Mouse (Mus musculus): ENCODE measurements around the gene Tmem258. TPM values are rescaled to one million over a fixed set of nuclear protein-coding genes. Genes with fewer than 3 reads are reported as not detected.

Gene Tmem258
- total RNA-seq, 2 experiments from 2014 or later: 122 to 143 TPM

DNA sequence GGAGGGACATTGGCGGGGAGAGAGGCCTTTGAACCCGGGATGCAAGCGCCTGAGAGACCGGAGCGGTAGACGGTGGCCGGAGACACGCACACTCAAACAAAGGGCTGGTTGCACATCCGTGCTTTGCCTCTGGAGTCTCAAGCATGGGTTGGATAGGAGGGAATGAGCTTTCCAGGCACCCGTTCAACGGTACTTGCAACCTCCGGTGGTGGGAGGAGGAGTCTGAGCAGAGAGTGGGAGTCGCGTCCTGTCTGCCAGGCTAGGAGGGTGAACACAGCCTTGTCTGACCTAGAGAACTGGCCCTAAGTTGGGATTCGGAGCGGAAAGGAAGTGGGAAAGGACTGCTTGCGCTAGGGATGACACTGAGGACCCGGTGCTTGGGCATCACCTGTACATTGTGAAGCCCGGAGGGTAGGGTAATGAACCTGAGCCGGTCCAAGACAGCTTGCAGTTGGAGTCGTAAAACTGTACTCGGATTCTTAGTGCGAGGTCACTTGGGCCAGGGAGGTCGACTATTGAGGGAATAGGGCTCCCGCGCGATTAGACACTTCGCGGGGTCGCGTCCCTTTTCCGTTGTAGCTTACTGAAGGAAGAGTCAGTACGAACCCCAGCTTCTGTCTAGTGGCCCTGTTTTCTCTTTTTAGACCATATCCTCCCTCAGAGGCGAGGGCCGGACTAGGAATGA lies 20.4 kb upstream of the Tmem258 start:
- DNase-seq (ENCODE audit: low spot score in 2 of 2): peak; percentile 33 to 72

DNA sequence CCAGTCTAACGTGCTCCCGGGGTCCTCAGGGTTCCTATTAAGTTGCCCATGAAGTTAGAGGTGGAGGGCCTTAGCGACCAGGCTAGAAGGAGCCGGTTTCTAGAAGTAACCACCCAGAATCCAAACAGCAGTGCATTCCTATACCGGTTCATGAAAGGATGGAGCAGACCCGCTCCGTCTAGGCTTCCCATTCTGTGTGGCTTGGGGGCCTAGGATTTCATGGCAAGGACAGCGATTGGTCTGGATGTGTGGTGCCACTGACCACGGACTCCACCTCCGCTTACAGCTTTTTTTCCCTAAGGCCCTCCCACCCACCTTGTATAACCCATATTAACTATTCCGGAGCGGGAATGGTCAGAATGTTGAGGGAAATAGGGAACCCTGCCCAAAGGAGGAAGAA lies 19.7 kb upstream of the Tmem258 start:
- DNase-seq (ENCODE audit: low spot score in 2 of 2): peak in 1 of 2 experiments; percentile 56

DNA sequence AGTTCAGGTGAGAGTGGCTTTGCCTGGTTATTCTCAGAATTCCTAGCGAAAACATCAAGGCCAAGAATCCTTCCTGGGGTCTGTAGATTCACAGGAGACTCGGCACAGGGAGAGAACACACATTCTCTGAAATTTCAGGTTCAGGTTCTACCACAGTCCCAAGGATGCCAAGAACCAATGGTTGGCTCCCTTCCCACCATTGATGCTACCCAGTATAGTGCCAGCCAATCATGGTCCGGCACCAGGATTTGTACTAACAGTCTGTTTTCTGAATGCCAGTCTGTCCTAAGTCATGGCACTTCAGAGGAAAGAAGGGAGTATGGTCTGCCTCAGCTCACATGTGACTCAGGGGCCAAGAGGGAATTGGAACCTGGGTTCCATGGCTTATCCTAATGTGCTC lies 17.9 kb upstream of the Tmem258 start:
- no peak for DNase-seq (ENCODE audit: low spot score in 2 of 2)

DNA sequence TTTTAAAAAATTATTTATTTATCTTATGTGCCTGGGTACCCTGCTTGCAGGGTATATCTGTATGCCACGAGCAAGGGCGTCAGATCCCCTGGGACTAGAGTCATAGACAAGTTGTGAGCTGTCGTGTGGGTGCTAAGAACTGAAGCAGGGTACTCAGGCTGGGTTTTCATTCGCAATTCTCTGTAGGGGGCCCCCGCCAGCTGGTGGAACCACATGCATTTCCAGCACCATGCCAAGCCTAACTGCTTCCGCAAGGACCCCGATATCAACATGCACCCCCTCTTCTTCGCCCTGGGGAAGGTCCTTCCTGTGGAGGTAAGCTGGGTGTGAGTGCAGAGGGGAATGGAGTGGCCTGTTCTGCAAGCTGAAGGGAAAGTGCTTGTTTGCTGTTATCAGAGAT lies 17.2 kb upstream of the Tmem258 start:
- no peak for DNase-seq (ENCODE audit: low spot score in 2 of 2)

DNA sequence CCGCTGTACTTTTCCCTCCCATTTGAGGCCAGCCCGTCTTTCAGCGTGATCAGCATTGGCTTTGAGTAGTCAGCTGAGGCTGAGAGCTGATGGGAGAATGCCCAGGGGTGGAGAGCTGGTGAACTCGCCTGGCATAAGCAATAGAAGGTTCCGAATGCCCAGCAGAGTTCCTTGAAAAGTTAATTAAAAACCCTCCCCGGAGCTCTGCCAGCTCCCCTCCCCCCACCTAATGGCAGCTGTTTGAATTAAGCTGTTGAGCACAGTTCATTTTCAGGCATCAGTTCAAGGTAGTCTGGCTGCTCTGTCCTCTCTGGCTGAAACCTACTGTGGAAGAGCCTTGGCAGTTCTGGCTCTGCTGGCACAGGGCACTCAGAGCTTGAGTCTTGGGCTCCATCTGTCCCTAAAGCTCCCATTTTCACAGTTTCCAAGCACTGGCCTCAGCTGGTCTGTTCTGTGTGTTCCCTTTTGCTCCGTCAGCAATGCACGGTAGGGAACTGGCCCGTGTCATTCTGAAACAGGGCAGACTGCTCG lies 15.5 kb upstream of the Tmem258 start:
- DNase-seq (ENCODE audit: low spot score in 2 of 2): peak in 1 of 2 experiments; percentile 55

DNA sequence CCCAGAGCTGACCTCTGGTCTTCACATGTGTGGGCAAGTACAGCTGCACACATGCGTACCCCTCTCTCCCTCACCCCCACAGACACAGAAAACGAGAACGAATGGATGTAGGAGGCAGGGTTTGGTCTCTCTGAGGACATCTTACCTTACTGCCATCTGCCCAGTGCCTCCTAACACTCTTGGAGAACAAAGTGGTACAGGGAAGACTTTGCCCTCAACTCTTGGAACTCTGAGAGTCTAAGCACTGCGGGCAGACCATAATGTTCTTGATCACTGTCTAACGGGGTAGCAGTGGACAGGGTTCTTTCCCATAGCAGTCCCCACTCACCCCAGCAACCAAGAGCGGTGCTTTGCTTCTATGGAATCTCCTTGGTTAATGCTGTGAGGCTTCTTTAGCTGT lies 14.8 kb upstream of the Tmem258 start:
- no peak for DNase-seq (ENCODE audit: low spot score in 2 of 2)

DNA sequence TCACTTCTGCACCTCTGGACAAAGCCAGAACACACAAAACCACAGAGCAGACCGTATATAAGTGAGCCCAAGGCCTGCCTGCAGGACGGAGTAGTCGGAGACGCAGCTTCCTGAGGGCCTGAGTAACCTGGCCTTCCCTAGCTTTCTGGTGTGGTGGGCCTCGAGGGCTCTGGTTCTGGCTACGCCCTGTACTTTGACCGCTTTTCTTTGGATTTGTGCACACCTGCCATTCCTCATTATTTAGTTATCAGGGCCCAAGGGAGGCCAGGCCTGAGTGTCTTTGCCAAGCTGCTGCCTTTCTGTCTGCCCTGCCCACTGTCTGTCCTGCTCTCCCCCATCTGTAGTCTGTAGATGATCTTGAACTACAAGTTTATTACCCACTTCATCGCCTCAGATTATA lies 13.9 kb upstream of the Tmem258 start:
- no peak for DNase-seq (ENCODE audit: low spot score in 2 of 2)

DNA sequence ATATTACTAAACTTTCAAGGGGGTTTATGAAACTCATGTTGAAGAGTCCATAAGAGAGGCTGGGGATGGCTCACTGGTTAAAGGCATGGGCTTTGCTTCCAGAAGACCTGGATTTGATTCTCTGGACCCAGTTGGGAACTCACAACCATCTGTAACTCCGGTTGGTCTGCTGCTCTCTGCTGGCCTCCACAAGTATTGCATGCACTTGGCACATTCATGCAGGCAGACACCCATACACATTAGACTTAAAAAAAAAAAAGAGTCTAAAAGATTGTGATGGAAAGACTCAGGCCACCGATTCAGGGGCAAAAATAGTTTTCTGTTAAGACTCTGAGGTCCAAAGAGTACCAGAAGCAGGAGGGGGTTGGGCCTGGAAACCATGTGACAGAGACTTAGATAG lies 13.0 kb upstream of the Tmem258 start:
- DNase-seq (ENCODE audit: low spot score in 2 of 2): peak; percentile 62 to 72

DNA sequence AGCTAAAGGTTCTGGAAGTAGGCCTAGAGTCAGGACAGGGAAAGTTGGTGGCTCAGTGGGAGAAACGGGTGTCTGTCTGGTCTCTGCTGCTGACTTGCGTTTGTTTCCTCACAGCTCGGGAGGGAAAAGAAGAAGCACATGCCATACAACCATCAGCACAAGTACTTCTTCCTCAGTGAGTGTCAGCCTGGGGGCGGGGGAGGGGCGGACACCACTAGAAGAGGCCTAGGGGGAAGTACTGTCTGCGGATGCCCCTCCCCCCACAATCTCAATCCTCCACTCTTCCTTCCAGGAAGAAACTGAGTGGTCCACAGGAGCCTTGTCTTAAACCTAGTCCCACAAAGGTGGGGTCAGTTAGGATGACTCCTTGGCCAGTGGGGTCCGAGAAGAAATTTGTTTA lies 12.5 kb upstream of the Tmem258 start:
- DNase-seq (ENCODE audit: low spot score in 2 of 2): peak in 1 of 2 experiments; percentile 32

DNA sequence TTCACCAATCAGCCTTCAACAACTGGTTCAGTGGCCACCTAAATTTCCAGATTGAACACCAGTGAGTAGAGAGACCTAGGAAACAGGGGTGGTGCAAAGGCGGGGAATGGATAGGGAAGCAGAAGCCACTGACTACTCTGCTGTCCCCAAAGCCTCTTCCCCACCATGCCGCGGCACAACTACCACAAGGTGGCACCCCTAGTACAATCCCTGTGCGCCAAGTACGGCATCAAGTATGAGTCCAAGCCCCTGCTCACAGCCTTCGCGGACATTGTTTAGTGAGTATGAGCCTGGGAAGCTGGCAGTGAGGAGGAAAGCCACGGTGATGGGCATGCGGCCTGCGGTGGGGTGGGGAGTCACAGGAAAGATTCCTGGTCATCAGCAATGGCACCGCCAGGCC lies 9.5 kb upstream of the Tmem258 start:
- no peak for DNase-seq (ENCODE audit: low spot score in 2 of 2)

DNA sequence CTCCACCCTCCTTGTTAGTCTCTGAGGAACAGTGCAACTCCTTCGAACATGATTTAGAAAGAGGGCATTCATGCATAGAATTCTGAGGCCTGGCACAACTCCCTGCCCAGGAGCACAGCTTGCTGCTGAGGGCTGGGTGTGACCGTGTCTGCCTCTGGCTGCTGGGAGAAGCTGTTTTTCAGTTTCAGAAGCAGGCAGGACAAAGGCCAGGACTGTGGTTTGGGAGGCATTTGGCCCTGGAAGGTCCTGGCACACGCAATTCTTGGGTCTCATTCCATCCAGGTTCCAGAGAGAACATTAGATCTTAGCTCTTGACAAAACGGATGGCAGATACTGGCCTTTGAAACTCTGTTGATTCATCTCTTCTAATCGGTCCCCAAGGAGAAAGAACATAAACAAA lies 8.6 kb upstream of the Tmem258 start:
- DNase-seq (ENCODE audit: low spot score in 2 of 2): no peak

DNA sequence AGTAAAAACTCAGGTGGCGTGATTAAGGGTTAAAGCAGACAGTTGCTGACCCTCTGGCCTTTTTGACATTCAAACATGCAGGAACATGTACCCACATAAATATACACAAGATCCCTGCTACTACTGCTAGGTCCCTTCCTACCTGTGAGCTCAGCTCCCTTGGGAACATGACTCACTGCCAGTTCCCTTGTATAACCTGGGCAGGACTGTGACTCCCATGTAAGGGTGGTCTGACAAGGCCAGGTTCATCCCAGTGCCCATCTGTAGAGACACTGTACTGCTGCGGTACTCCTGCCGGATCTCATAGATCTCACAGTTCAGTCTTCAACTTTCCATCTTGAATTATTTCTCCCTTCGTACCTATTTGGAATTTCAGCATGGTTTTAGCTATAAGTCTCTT lies 6.7 kb upstream of the Tmem258 start:
- no peak for DNase-seq (ENCODE audit: low spot score in 2 of 2)

DNA sequence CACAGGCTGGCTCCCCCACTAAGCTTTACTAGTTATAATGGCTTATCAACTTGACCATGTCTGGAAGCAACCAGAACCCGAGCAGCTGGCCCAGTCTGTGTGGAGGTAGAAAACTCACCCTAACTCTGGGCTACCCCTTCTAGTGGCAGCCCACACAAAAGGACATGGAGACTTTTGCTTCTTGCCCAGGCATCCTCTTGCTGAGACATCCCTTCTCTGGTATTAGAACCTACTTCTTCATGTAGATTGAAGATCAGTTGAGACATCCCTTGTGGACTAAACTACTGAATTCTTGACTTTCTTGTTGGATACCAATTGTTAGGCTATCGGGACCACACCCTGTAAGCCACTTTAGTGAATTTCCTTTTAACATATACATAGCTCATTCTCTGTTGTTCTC lies 5.5 kb upstream of the Tmem258 start:
- no peak for DNase-seq (ENCODE audit: low spot score in 2 of 2)

DNA sequence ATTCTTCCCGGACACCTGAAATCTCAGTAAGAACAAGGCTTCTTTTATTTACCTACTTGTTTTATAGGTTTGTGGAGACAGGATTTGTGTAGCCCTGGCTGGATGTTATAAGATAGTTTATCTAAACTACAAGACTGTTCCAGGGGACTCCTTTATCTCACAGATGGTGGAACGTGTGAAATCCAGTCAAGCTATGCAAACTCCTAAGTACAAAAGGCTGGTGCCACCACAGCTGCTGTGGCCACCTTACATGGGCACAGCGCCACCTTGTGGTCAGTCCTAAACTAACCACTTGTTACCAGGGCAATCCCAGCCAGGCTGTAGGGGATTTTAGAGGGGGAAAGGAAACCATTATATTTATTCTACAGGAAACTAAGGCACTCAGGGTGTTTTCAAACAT lies 5.1 kb upstream of the Tmem258 start:
- peak; percentile 71 to 83 for DNase-seq (ENCODE audit: low spot score in 2 of 2)

DNA sequence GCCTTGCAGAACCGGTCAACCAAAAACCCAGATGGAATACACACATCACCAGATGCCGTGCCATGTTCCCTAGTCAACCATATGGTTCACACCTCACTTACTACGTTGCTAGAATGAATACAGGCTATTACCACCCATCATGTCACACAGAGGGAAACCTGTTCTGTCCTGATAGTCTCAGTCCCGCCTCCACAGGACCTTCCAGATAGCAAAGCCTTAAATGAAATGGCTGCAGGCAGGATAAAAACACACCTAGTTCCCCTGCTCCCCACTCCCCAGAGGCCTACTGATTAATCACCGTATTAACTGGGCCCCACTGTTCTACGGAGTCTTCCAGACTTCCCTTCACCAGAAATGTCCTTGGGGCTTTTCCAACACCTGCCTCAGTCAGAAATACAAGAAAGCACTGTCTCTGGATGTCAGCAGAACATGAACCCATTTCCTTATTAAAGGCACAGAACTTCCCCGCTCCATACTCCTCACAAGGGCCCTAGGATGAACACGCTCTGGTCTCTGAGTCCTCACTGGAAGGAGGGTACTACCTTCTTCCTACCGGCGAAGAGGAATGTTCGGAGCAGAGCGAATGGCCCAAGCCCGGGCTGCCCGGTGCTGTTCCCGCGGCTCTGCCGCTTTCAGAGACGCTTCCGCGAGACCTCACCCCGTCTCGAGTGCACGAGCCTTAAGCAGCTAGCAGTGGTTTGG lies 517 bp upstream of the Tmem258 start:
- DNase-seq (ENCODE audit: low spot score in 2 of 2): no peak

DNA sequence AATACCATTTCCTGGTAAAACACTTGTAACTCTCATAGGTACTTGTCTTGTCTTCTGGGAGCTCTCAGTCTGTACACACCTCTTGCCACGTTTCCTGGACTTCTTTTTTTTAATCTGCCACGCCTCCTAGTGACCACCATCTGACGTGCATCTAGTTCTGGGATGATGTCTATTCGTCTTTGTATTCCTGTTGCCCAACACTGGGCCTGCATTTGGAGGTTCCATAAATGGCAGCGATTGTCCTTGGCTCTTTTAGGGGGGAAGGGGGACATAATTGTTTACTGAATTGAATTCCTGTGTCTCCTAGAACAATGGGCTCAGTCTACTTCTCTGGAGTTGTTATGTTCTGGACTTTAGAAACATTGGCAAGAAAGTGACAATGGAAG lies 795 bp downstream of the Tmem258 start:
- DNase-seq (ENCODE audit: low spot score in 2 of 2): no peak

DNA sequence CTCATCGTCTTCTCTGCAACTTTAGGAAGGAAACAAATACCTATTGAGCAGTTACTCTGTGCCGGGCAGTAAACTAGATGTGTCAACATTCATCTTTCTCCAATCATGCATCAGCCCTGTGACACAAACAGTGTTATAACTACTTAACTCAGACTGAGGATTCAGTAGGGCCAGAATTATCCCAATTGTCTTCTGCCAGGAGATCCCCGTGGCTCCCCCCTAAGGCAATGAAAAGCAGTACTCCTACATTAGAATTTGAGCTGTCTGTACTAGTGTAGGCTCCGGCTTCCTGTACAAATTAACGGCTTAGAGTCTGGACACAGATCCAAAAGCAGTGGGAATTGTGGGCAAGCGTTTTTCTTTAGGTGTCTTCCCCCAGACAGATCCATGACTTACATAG lies 1.2 kb downstream of the Tmem258 start:
- DNase-seq (ENCODE audit: low spot score in 2 of 2): no peak

DNA sequence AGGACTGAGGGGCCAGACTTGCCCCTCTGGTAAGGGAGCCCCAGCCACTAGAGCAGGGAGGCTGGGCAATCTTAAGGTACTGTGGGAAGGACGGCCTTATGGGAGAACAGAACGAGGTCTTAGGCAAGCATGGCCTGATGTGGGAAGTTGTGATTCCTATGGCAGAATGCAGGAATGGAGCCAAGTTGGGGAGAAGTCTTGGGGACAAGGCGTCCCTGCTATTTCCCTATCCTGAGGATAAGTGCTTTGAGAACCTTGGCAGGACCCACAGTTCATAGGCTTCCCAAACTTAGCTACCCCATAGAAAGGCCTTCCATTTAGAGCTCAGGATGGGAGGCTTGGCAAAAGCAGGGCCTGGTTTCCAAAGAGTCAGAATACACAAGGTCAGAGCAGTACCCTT lies 5.0 kb downstream of the Tmem258 start:
- no peak for DNase-seq (ENCODE audit: low spot score in 2 of 2)

DNA sequence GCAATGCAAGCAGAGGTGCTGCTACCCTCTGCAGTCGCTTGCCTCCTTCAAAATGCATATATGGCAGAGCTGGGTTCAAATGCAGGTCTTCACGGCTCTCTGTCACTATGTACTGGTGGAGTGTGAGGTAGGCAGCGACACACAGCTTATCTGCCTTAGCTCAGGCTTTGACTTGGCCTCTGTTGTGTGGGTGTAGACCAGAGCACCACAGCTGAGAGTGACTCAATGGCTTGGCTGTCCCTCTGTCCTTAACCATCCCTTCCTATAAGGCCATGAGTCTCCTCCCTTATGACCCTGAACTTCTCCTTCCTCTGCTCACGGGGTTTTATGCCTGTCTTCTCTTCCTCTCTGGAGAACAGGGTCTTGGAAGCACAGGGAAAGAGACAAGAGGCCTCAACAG lies 7.1 kb downstream of the Tmem258 start:
- no peak for DNase-seq (ENCODE audit: low spot score in 2 of 2)

DNA sequence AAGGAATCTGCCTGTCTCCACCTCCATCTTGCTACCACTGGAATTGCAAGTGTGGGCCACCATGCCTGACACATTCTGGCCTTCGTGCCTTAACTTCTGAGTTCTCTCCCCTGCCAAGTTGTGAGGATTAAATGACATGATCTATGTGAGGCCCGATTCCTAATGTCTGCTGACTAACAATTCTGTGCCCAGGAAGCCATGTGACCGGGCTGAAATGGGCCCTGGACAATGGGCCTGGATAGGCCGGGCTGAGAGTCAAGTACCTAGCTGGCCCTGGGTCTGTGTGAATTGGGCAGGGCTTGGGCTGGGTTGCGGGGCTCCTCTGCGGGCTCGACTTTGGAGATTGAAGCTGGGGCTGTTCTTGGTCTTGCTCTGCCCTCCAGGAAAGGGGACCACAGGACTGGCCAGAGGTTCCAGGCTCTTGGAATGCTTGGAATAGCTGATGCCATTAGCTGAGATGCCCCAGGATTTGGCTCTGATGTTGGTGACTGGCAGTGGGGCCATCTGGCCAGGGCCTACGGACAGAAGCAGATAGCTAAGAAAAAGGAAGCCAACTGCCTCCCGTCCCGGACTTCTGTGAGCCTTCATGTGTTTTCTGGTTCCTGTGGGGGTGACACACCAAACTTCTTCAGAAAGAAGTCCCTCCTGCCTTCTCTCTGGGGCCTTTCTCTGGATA lies 10.1 kb downstream of the Tmem258 start:
- no peak for DNase-seq (ENCODE audit: low spot score in 2 of 2)

DNA sequence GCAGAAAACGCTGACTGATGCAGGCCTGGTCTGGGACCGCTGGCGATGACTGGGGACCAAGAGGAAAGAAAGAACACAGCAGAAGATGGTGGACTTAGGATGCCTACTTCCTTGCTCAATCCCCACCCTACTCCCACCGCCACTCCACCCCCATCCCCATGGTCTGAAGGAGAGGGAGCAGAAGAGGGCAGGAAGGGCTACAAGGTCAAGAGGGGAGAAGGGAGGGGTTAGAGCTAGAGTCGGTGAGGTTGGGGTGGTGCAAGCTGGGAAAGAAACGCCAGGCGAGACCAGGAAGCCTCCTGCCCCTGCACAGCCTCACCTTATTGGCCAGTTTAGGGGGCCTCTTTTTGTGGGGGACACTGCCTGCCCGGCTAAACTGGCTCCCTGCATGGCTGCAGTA lies 12.3 kb downstream of the Tmem258 start:
- no peak for DNase-seq (ENCODE audit: low spot score in 2 of 2)

DNA sequence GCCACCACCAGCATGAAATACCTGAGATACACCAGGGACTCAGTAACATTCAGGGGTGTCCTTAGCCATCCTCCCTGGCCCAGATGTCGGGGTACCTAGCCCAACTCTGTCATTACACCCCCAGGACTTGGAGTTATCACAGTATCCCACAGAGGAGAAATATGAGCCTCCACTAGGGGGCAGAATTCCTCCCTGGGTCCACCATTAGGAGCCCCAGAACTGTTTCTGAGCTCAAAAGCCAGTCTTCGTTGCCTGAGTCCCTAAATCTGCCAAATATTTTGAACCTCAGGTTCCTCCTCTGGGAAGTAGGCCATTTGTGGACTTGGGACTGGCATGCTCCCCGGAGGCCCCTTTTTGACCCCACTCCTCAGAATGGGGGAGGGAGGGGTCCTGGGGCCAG lies 15.3 kb downstream of the Tmem258 start:
- peak in 1 of 2 experiments; percentile 40 for DNase-seq (ENCODE audit: low spot score in 2 of 2)
